ENCODE assay signal across 9 mouse cellular contexts in the genomic region with DNA sequence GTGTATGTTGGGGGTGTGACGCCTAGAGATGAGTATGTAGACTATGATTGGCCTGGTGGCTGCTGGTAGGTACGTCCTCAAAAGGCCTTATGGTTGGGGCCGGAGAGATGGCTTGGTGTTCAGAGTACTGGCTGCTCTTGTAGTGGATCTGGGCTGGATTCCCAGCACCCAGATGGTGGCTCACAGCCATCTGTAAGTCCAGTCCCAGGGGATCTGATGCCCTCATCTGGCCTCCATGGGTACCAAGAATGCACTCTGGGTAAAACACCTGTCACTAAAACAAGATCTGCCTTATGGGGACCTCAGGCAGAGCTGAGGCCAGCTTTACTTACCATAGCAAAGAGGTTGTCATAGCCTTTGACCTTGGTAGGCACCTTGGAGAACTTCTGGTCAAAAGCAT. TPM values are rescaled to one million over a fixed set of nuclear protein-coding genes. Genes with fewer than 3 reads are reported as not detected.
DNase-seq lines count a peak whose midpoint lies in the region; ATAC-seq and TF ChIP-seq lines count a peak whose summit lies in the region.
"Had no signal": no experiment of that assay in that cellular context is flagged by ENCODE, and none has a peak within 500 bp of the region (broad histone marks: within the 10 kb centered on the region; RNA-seq: fewer than 3 reads in every experiment).

No protein-coding gene starts in this region.

- no peak for TF ChIP-seq POLR2A in heart, adult 2 months (IDR thresholded peaks at IDR 0.05; ENCODE audit: insufficient read depth, low read depth, low read length)
- TF ChIP-seq POLR2A in thymus, adult 2 months (IDR thresholded peaks at IDR 0.05; ENCODE audit: control insufficient read depth, extremely low read depth, insufficient read depth, low read length, poor library complexity) = no peak

- no peak for TF ChIP-seq CTCF in heart, adult 2 months (IDR thresholded peaks at IDR 0.05)
- TF ChIP-seq CTCF in thymus, adult 2 months (IDR thresholded peaks at IDR 0.05; ENCODE audit: borderline replicate concordance, control insufficient read depth, extremely low read depth, insufficient read depth, low read length, poor library complexity) = no peak

- peak overlapping the region; percentile 77 for H3K4me3 ChIP-seq in heart, embryonic 15.5 days
- H3K4me3 ChIP-seq in heart, adult 2 months = no peak overlapping the region
- H3K4me3 ChIP-seq in hindbrain, embryonic 13.5 days = peak overlapping the region; percentile 91; the same call in 1 of the 2 replicates
- no peak overlapping the region for H3K4me3 ChIP-seq in midbrain, embryonic 11.5 days (ENCODE audit: low read depth, low read length)
- no peak overlapping the region for H3K4me3 ChIP-seq in thymus, adult 2 months (ENCODE audit: control insufficient read depth, insufficient read depth, low read length)

- DNase-seq in heart, adult 2 months = no peak
- DNase-seq in MN1 (ENCODE audit: low spot score) = peak; percentile 61
- peak; percentile 47 for DNase-seq in midbrain, embryonic 11.5 days (ENCODE audit: low spot score, missing footprints)
- no peak for DNase-seq in embryo, embryonic 10 days (ENCODE audit: low spot score)
- DNase-seq in thymus, adult 2 months = no peak
- no peak for DNase-seq in adrenal gland, postnatal 10 days

- ATAC-seq in heart, embryonic 15.5 days (replicated peaks; ENCODE audit: insufficient number of reproducible peaks, insufficient read depth, low FRiP score, low read depth) = no peak
- no peak for ATAC-seq in hindbrain, embryonic 13.5 days (ENCODE audit: low FRiP score)
- no peak for ATAC-seq in midbrain, embryonic 11.5 days (ENCODE audit: low FRiP score)

- peaks cover 47% of the 10 kb centered on the region for H3K36me3 ChIP-seq in heart, embryonic 15.5 days
- no peaks in the 10 kb centered on the region for H3K36me3 ChIP-seq in heart, adult 2 months (ENCODE audit: control insufficient read depth, insufficient read depth, low read length)
- peaks cover 51% of the 10 kb centered on the region for H3K36me3 ChIP-seq in hindbrain, embryonic 13.5 days
- H3K36me3 ChIP-seq in midbrain, embryonic 11.5 days (ENCODE audit: control insufficient read depth, insufficient read depth, low read length) = peaks cover 14% of the 10 kb centered on the region
- peaks cover 2% of the 10 kb centered on the region for H3K36me3 ChIP-seq in thymus, adult 2 months (ENCODE audit: control insufficient read depth, insufficient read depth, low read length)

- no peaks in the 10 kb centered on the region for H3K27me3 ChIP-seq in heart, embryonic 15.5 days
- H3K27me3 ChIP-seq in heart, adult 2 months (ENCODE audit: control insufficient read depth, insufficient read depth, low read length) = no peaks in the 10 kb centered on the region
- no peaks in the 10 kb centered on the region for H3K27me3 ChIP-seq in hindbrain, embryonic 13.5 days
- H3K27me3 ChIP-seq in midbrain, embryonic 11.5 days (ENCODE audit: control insufficient read depth, insufficient read depth, low read length) = no peaks in the 10 kb centered on the region
- no peaks in the 10 kb centered on the region for H3K27me3 ChIP-seq in thymus, adult 2 months (ENCODE audit: control insufficient read depth, insufficient read depth, low read length)

- peaks cover 36% of the 10 kb centered on the region for H3K4me1 ChIP-seq in heart, embryonic 15.5 days (replicated peaks)
- peaks cover 14% of the 10 kb centered on the region for H3K4me1 ChIP-seq in heart, adult 2 months (ENCODE audit: control insufficient read depth, insufficient read depth, low read length)
- H3K4me1 ChIP-seq in hindbrain, embryonic 13.5 days (replicated peaks) = peaks cover 36% of the 10 kb centered on the region
- H3K4me1 ChIP-seq in midbrain, embryonic 11.5 days (ENCODE audit: control insufficient read depth, insufficient read depth, low read length) = peaks cover 28% of the 10 kb centered on the region
- peaks cover 23% of the 10 kb centered on the region for H3K4me1 ChIP-seq in thymus, adult 2 months (replicated peaks; ENCODE audit: control insufficient read depth, insufficient read depth, low read length)

- peaks cover 5% of the 10 kb centered on the region; the same call in 1 of the 2 replicates for H3K79me2 ChIP-seq in heart, adult 2 months (replicated peaks; ENCODE audit: control insufficient read depth, insufficient read depth, low read length)

- H3K27ac ChIP-seq in heart, embryonic 15.5 days = no peak overlapping the region
- H3K27ac ChIP-seq in heart, adult 2 months = no peak overlapping the region
- no peak overlapping the region for H3K27ac ChIP-seq in hindbrain, embryonic 13.5 days
- no peak overlapping the region for H3K27ac ChIP-seq in midbrain, embryonic 11.5 days (ENCODE audit: low read depth, low read length)
- H3K27ac ChIP-seq in thymus, adult 2 months (ENCODE audit: control insufficient read depth, insufficient read depth, low read length) = no peak overlapping the region

- H3K9ac ChIP-seq in heart, embryonic 15.5 days = no peak overlapping the region
- no peak overlapping the region for H3K9ac ChIP-seq in heart, adult 2 months (ENCODE audit: low read depth, low read length)
- H3K9ac ChIP-seq in hindbrain, embryonic 13.5 days = peak overlapping the region; percentile 86; the same call in 1 of the 2 replicates
- no peak overlapping the region for H3K9ac ChIP-seq in midbrain, embryonic 11.5 days (ENCODE audit: low read length)

- WGBS in heart, embryonic 15.5 days = 96% methylated on average over 3 of the region's 3 CpGs
- WGBS in heart, adult 2 months = 89% methylated on average over 3 of the region's 3 CpGs
- 99% methylated on average over 3 of the region's 3 CpGs for WGBS in hindbrain, embryonic 13.5 days
- WGBS in midbrain, embryonic 11.5 days = 95% methylated on average over 3 of the region's 3 CpGs
- WGBS in thymus, adult 2 months = 97% methylated on average over 3 of the region's 3 CpGs

- intact Hi-C loops in heart, adult 2 months (cut with DNase I) = loop anchor here (10.0 kb wide), 1 partner anchor 49 kb away; a partner anchor contains a TSS

- H3K4me2 ChIP-seq in heart, embryonic 15.5 days = peak overlapping the region; percentile 87
- peak overlapping the region; percentile 92 for H3K4me2 ChIP-seq in hindbrain, embryonic 13.5 days
- H3K4me2 ChIP-seq in midbrain, embryonic 11.5 days = peak overlapping the region; percentile 89

- no peaks in the 10 kb centered on the region for H3K9me3 ChIP-seq in heart, embryonic 15.5 days (replicated peaks)
- H3K9me3 ChIP-seq in hindbrain, embryonic 13.5 days = no peaks in the 10 kb centered on the region
- no peaks in the 10 kb centered on the region for H3K9me3 ChIP-seq in midbrain, embryonic 11.5 days (ENCODE audit: control insufficient read depth, low read length)

- TF ChIP-seq EP300 in heart, adult 2 months (IDR thresholded peaks at IDR 0.05; ENCODE audit: insufficient read depth, low read depth, low read length) = no peak

RNA-seq across cellular contexts. Expression of a gene that starts 1.2 kb away (rescaled TPM):
- polyA plus RNA-seq in heart, embryonic 15.5 days (2015; fragmentation: Nextera tagmentation; extraction: Ambion mirVana) = 97.7 and 106 TPM in 2 replicates
- total RNA-seq in heart, adult 2 months (2021) = 10 to 100 TPM; 58.5 to 71.8 TPM
- 104 and 133 TPM in 2 replicates for polyA plus RNA-seq in heart, adult 2 months (2012; rRNA removed)
- polyA plus RNA-seq in hindbrain, embryonic 13.5 days (2015; fragmentation: Nextera tagmentation; extraction: Ambion mirVana) = 151 and 157 TPM in 2 replicates
- polyA plus RNA-seq in midbrain, embryonic 11.5 days (2014; fragmentation: Nextera tagmentation; extraction: Ambion mirVana) = 129 TPM in 2 replicates
- 139 and 152 TPM in 2 replicates for polyA plus RNA-seq in thymus, adult 2 months (2012; rRNA removed)
- total RNA-seq in adrenal gland, postnatal 10 days (2021) = 10 to 100 TPM; 86.5 to 92.4 TPM

RNA-seq across cellular contexts. Expression of a gene that starts 2.8 kb away (rescaled TPM):
- polyA plus RNA-seq in heart, embryonic 15.5 days (2015; fragmentation: Nextera tagmentation; extraction: Ambion mirVana) = 68.4 and 77.2 TPM in 2 replicates
- total RNA-seq in heart, adult 2 months (2021) = 10 to 100 TPM; 81.5 to 94.1 TPM
- 47.2 and 54.3 TPM in 2 replicates for polyA plus RNA-seq in heart, adult 2 months (2012; rRNA removed)
- polyA plus RNA-seq in hindbrain, embryonic 13.5 days (2015; fragmentation: Nextera tagmentation; extraction: Ambion mirVana) = 139 and 141 TPM in 2 replicates
- polyA plus RNA-seq in midbrain, embryonic 11.5 days (2014; fragmentation: Nextera tagmentation; extraction: Ambion mirVana) = 164 and 180 TPM in 2 replicates
- polyA plus RNA-seq in thymus, adult 2 months (2012; rRNA removed) = 172 and 173 TPM in 2 replicates
- 100 to 1,000 TPM; 143 to 155 TPM for total RNA-seq in adrenal gland, postnatal 10 days (2021)

RNA-seq across cellular contexts. Expression of a gene that starts 9.5 kb away (rescaled TPM):
- polyA plus RNA-seq in heart, embryonic 15.5 days (2015; fragmentation: Nextera tagmentation; extraction: Ambion mirVana) = not detected in 2 replicates
- total RNA-seq in heart, adult 2 months (2021) = not detected
- polyA plus RNA-seq in heart, adult 2 months (2012; rRNA removed) = not detected in 2 replicates
- not detected in 2 replicates for polyA plus RNA-seq in hindbrain, embryonic 13.5 days (2015; fragmentation: Nextera tagmentation; extraction: Ambion mirVana)
- polyA plus RNA-seq in midbrain, embryonic 11.5 days (2014; fragmentation: Nextera tagmentation; extraction: Ambion mirVana) = not detected in 2 replicates
- 0.66 and 0.67 TPM in 2 replicates for polyA plus RNA-seq in thymus, adult 2 months (2012; rRNA removed)
- total RNA-seq in adrenal gland, postnatal 10 days (2021) = not detected
- total RNA-seq: neutrophil, adult 5-6 weeks had no signal

RNA-seq across cellular contexts. Expression of a gene that starts 12.9 kb away (rescaled TPM):
- polyA plus RNA-seq in heart, embryonic 15.5 days (2015; fragmentation: Nextera tagmentation; extraction: Ambion mirVana) = 17.7 and 22.8 TPM in 2 replicates
- 10 to 100 TPM; 26.8 to 28.4 TPM for total RNA-seq in heart, adult 2 months (2021)
- polyA plus RNA-seq in heart, adult 2 months (2012; rRNA removed) = 26.8 and 34.8 TPM in 2 replicates
- polyA plus RNA-seq in hindbrain, embryonic 13.5 days (2015; fragmentation: Nextera tagmentation; extraction: Ambion mirVana) = 48.8 and 54.7 TPM in 2 replicates
- 19.5 and 19.9 TPM in 2 replicates for polyA plus RNA-seq in midbrain, embryonic 11.5 days (2014; fragmentation: Nextera tagmentation; extraction: Ambion mirVana)
- polyA plus RNA-seq in thymus, adult 2 months (2012; rRNA removed) = 138 and 144 TPM in 2 replicates
- total RNA-seq in adrenal gland, postnatal 10 days (2021) = 10 to 100 TPM; 56.6 to 59.7 TPM

RNA-seq across cellular contexts. Expression of a gene that starts 33.4 kb away (rescaled TPM):
- 5.3 and 8.8 TPM in 2 replicates for polyA plus RNA-seq in heart, embryonic 15.5 days (2015; fragmentation: Nextera tagmentation; extraction: Ambion mirVana)
- total RNA-seq in heart, adult 2 months (2021) = 1 to 10 TPM; 2.0 TPM
- 2.3 and 2.4 TPM in 2 replicates for polyA plus RNA-seq in heart, adult 2 months (2012; rRNA removed)
- polyA plus RNA-seq in hindbrain, embryonic 13.5 days (2015; fragmentation: Nextera tagmentation; extraction: Ambion mirVana) = 25.1 and 25.5 TPM in 2 replicates
- polyA plus RNA-seq in midbrain, embryonic 11.5 days (2014; fragmentation: Nextera tagmentation; extraction: Ambion mirVana) = 11.4 and 11.8 TPM in 2 replicates
- 7.2 and 7.4 TPM in 2 replicates for polyA plus RNA-seq in thymus, adult 2 months (2012; rRNA removed)
- 1 to 10 TPM; 6.5 to 6.6 TPM for total RNA-seq in adrenal gland, postnatal 10 days (2021)

Comparison
In these comparisons a context has a peak if more than half of its experiments do, and no peak if none do; other contexts are left out.
1. H3K4me3 ChIP-seq: peak in heart, embryonic 15.5 days (single experiment) and hindbrain, embryonic 13.5 days (single experiment); none in heart, adult 2 months (single experiment), midbrain, embryonic 11.5 days (single experiment) and thymus, adult 2 months (single experiment).
2. DNase-seq: peak in MN1 (single experiment) and midbrain, embryonic 11.5 days (single experiment); none in heart, adult 2 months (0 of 2), embryo, embryonic 10 days (single experiment), thymus, adult 2 months (single experiment) and adrenal gland, postnatal 10 days (single experiment).
3. Peak in every context shown above with its lines, with median percentiles within 50 percentile points of each other: H3K4me2 ChIP-seq.